Mouse (Mus musculus) myocyte (in vitro differentiated cells): Measurements from ENCODE around the gene Sco1. TPM values are rescaled to one million over a fixed set of nuclear protein-coding genes. Genes with fewer than 3 reads are reported as not detected.

Experiments
- H3K27me3 ChIP-seq: one replicate; pipeline ENCODE4 v1.6.1; 2011; ENCODE audit not compliant: control insufficient read depth, insufficient read depth, insufficient read length
- H3K36me3 ChIP-seq: one replicate; pipeline ENCODE4 v1.6.1; 2011; ENCODE audit not compliant: control insufficient read depth, insufficient read depth
- H3K4me2 ChIP-seq: one replicate; pipeline ENCODE4 v1.6.1; 2011; ENCODE audit warnings: low read depth, control low read depth
- H3K4me3 ChIP-seq: one replicate; pipeline ENCODE4 v1.5.1; 2011; ENCODE audit warnings: mild to moderate bottlenecking, control low read depth, moderate library complexity
- H3K79me2 ChIP-seq: one replicate; pipeline ENCODE4 v1.6.1; 2011; ENCODE audit not compliant: control insufficient read depth, insufficient read depth
- H3ac ChIP-seq: one replicate; pipeline ENCODE4 v1.6.1; 2011; ENCODE audit not compliant: control insufficient read depth, insufficient read length
- CEBPB ChIP-seq: IDR thresholded peaks from 2 replicates; pipeline ENCODE4 v1.6.1; 2011; ENCODE audit warnings: mild to moderate bottlenecking, moderate library complexity; ENCODE audit not compliant: poor library complexity, insufficient read depth, severe bottlenecking
- E2F4 ChIP-seq: IDR thresholded peaks from one replicate; pipeline ENCODE4 v1.6.1; 2011; ENCODE audit warnings: mild to moderate bottlenecking, control low read depth, moderate library complexity; ENCODE audit not compliant: insufficient read depth
- MAX ChIP-seq: IDR thresholded peaks from one replicate; pipeline ENCODE4 v1.6.1; 2011; ENCODE audit warnings: low read depth, mild to moderate bottlenecking, control low read depth
- MYOD1 ChIP-seq, 3 experiments: IDR thresholded peaks; one replicate each; pipeline ENCODE4 v1.6.1; 2011; ENCODE audit warnings: control low read depth in 2 of 3, low read depth in 2 of 3, mild to moderate bottlenecking in 2 of 3, moderate library complexity in 1 of 3; ENCODE audit not compliant: insufficient read length in 2 of 3, control insufficient read depth in 1 of 3
- MYOG ChIP-seq, 3 experiments: IDR thresholded peaks; one replicate each; pipeline ENCODE4 v1.6.1; 2011; ENCODE audit warnings: control low read depth in 2 of 3, low read depth in 2 of 3, mild to moderate bottlenecking in 2 of 3; ENCODE audit not compliant: insufficient read length in 2 of 3, control insufficient read depth in 1 of 3, insufficient read depth in 1 of 3
- POLR2A ChIP-seq: IDR thresholded peaks from one replicate; pipeline ENCODE4 v1.6.1; 2011; ENCODE audit warnings: low read depth, mild to moderate bottlenecking, control low read depth, moderate library complexity; ENCODE audit not compliant: insufficient read length
- POLR2AphosphoS2 ChIP-seq: IDR thresholded peaks from one replicate; pipeline ENCODE4 v1.6.1; 2011; ENCODE audit warnings: low read depth, control low read depth; ENCODE audit not compliant: insufficient read length
- REST ChIP-seq: IDR thresholded peaks from one replicate; pipeline ENCODE4 v1.6.1; 2011; ENCODE audit warnings: mild to moderate bottlenecking, control low read depth, moderate library complexity; ENCODE audit not compliant: insufficient read depth, insufficient read length
- SRF ChIP-seq: IDR thresholded peaks from one replicate; pipeline ENCODE4 v1.6.1; 2011; ENCODE audit warnings: low read depth; ENCODE audit not compliant: control insufficient read depth, insufficient read length
- TCF12 ChIP-seq: IDR thresholded peaks from one replicate; pipeline ENCODE4 v1.6.1; 2011; ENCODE audit warnings: mild to moderate bottlenecking, control low read depth; ENCODE audit not compliant: poor library complexity, insufficient read depth, severe bottlenecking
- TCF3 ChIP-seq: IDR thresholded peaks from one replicate; pipeline ENCODE4 v1.6.1; 2011; ENCODE audit warnings: low read depth, control low read depth; ENCODE audit not compliant: insufficient read length
- USF1 ChIP-seq: IDR thresholded peaks from one replicate; pipeline ENCODE4 v1.6.1; 2011; ENCODE audit warnings: low read depth, mild to moderate bottlenecking, control low read depth, moderate library complexity
- polyA plus RNA-seq: library from polyadenylated mRNA; unstranded; fragments of >200 nt; fragmentation: generic; extraction: Trizol; gene quantifications from one replicate; pipeline ENCODE4 v1.2.1, GENCODE M21; 2012; ENCODE audit warnings: missing spikeins

The Sco1 gene
- polyA plus RNA-seq, 1 experiment, result 14.7 TPM

DNA sequence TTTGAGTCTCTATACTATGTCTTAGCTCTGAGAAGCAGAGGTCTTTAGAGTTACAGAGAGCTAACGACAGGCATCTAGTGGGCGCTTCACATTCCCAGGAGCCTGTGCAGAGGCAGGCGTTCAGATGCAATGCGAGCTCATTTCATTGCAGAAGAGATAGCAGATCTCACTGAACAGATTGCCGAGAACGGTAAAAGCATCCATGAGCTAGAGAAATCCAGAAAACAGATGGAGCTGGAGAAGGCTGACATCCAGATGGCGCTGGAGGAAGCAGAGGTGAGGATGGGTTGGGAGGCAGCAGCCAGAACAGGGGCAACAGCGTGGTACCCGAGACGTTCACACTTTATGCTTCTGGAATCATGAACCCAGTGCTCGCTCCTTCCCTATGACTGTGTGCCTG is 46.0 kb downstream of the Sco1 start:
- no peak for TF ChIP-seq TCF3
- no peak for TF ChIP-seq SRF
- TF ChIP-seq E2F4, result no peak
- TF ChIP-seq USF1, result no peak
- no peak for TF ChIP-seq TCF12
- no peak for TF ChIP-seq MYOG (IDR thresholded peaks at IDR 0.05; ENCODE audit: control insufficient read depth in 1 of 3, insufficient read depth in 1 of 3, insufficient read length in 2 of 3, low read depth in 2 of 3)
- peak; percentile 46 for TF ChIP-seq POLR2A
- TF ChIP-seq REST, result no peak
- no peak for TF ChIP-seq CEBPB
- no peak for TF ChIP-seq MAX
- peak; percentile 88 for TF ChIP-seq POLR2AphosphoS2
- H3K4me2 ChIP-seq, result no peak overlapping the region
- H3ac ChIP-seq, result no peak overlapping the region
- no peaks in the 10 kb centered on the region for H3K27me3 ChIP-seq
- H3K79me2 ChIP-seq, result no peaks in the 10 kb centered on the region
- no peak overlapping the region for H3K4me3 ChIP-seq
- peaks cover 12% of the 10 kb centered on the region for H3K36me3 ChIP-seq

GRCm38 (mm10) chr11:67099241-67099640 is 46.8 kb downstream of the Sco1 start:
- Histone ChIP-seq H3K27me3 (no peaks in the 10 kb centered on the region), H3ac (no peak overlapping the region), H3K79me2 (no peaks in the 10 kb centered on the region), H3K4me2 (no peak overlapping the region), H3K4me3 (no peak overlapping the region), H3K36me3 (peaks cover 5% of the 10 kb centered on the region)
- TF ChIP-seq POLR2AphosphoS2 (peak; percentile 55), POLR2A (peak; percentile 54), MYOG (IDR thresholded peaks at IDR 0.05; ENCODE audit: control insufficient read depth in 1 of 3, insufficient read depth in 1 of 3, insufficient read length in 2 of 3, low read depth in 2 of 3) (no peak), CEBPB (no peak), REST (no peak), TCF3 (no peak), USF1 (no peak)

DNA sequence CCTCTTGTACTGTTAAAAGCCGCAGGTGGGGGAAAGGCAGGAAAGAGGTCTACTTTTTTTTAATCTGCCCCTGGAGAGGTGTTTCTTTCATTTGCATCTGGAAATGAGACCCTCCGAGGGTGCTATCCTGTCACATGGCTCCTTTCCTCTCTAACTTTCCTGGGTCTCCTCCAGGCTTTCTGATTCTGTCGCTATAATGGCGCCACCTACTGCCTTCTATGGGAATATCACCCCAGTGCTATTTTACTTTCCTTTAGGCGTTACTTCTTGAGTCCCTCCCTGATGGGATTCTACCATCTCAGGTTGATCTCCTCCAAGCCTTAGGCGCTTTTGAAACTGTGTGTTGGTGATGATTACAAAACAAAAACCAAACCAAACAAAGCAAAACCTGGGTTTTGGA is 47.7 kb downstream of the Sco1 start:
- Histone ChIP-seq H3K27me3 (no peaks in the 10 kb centered on the region), H3K36me3 (peaks cover 4% of the 10 kb centered on the region), H3ac (no peak overlapping the region), H3K4me3 (no peak overlapping the region), H3K79me2 (no peaks in the 10 kb centered on the region), H3K4me2 (no peak overlapping the region)
- TF ChIP-seq TCF12 (no peak), MYOG (IDR thresholded peaks at IDR 0.05; ENCODE audit: control insufficient read depth in 1 of 3, insufficient read depth in 1 of 3, insufficient read length in 2 of 3, low read depth in 2 of 3) (no peak), TCF3 (no peak), POLR2AphosphoS2 (no peak), USF1 (no peak), POLR2A (no peak), CEBPB (no peak)

DNA sequence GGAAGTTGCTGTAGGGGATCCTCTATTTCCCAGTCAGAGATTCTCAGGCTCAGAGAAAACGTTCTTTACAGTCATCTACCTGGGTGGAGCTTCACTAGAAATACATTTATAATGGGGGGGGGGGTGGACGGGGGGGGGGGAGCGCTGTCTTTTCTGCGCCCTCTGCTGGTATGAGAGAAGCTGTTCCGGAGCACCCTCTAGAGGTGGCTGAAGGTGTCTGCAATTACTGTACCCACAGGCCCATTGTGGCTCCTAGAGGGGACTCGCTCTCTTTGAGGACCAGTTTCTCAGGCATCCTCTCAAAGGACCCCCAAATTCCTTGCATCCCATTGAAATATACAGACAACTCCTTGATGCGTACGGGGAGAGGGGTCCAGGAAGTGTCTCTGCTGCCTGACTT is 49.2 kb downstream of the Sco1 start:
- H3K79me2 ChIP-seq, result no peaks in the 10 kb centered on the region
- H3K27me3 ChIP-seq, result no peaks in the 10 kb centered on the region
- H3K36me3 ChIP-seq, result peaks cover 4% of the 10 kb centered on the region
- no peak overlapping the region for H3K4me2 ChIP-seq
- H3K4me3 ChIP-seq, result no peak overlapping the region
- no peak overlapping the region for H3ac ChIP-seq
- TF ChIP-seq POLR2AphosphoS2 (peak; percentile 63), USF1 (no peak)

DNA sequence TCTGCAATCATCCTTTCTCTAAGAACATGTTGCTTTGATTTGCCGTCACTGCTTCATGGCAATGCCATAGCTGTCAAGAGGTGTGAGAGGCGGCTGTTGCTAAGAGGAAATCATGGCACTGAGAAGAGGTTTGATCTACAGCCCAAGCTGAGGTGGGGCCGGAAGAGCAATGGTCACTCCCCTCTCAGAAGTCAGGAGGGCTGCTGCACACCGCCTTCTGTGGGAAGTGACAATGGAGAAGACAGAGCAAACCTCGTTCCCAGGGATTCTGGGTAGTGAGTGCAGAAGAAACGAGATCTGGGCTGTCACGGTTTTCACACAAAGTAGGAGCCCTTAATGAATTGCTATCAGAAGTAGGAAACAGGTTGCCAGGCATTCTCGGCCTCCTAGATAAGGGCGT is 50.8 kb downstream of the Sco1 start:
- no peaks in the 10 kb centered on the region for H3K79me2 ChIP-seq
- no peak overlapping the region for H3ac ChIP-seq
- TF ChIP-seq TCF3 (no peak), MYOD1 (IDR thresholded peaks at IDR 0.05; ENCODE audit: control insufficient read depth in 1 of 3, insufficient read length in 2 of 3, low read depth in 2 of 3) (no peak), POLR2AphosphoS2 (peak; percentile 91), POLR2A (peak; percentile 36), REST (no peak), SRF (no peak)
- peaks cover 4% of the 10 kb centered on the region for H3K36me3 ChIP-seq
- no peak overlapping the region for H3K4me3 ChIP-seq
- H3K4me2 ChIP-seq, result no peak overlapping the region
- H3K27me3 ChIP-seq, result no peaks in the 10 kb centered on the region

DNA sequence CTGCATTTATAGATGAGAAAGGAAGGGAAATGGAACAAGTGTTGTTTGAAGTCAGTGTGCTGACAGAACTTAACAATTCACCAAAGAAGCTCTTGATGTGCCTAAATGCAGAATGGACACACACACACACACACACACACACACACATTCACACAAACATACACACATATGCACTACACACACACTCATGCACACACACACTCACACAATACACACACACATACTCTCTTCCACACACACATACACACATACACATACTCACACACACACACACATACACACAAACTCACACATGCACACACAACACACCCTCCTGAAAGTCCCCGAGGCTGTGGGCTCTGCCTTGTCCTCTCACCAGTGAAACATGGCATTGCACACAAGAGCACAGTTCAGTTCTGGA is 51.8 kb downstream of the Sco1 start:
- Histone ChIP-seq H3K4me3 (no peak overlapping the region), H3K36me3 (no peaks in the 10 kb centered on the region), H3K27me3 (no peaks in the 10 kb centered on the region), H3K79me2 (no peaks in the 10 kb centered on the region), H3ac (no peak overlapping the region), H3K4me2 (peak overlapping the region; percentile 35)
- TF ChIP-seq MYOD1 (IDR thresholded peaks at IDR 0.05; ENCODE audit: control insufficient read depth in 1 of 3, insufficient read length in 2 of 3, low read depth in 2 of 3) (no peak), TCF12 (no peak), POLR2AphosphoS2 (peak; percentile 92), POLR2A (peak; percentile 48), CEBPB (no peak), MYOG (IDR thresholded peaks at IDR 0.05; ENCODE audit: control insufficient read depth in 1 of 3, insufficient read depth in 1 of 3, insufficient read length in 2 of 3, low read depth in 2 of 3) (no peak)
